Mouse (Mus musculus) E14TG2a.4 (cell line): ENCODE measurements at regions not wholly inside any gene's neighbourhood (a gene's known extent, or its start where the extent isn't known, plus 50 kb on each side); places are given as distances from the start of the nearest gene placed in this dataset.

Source experiments
- CTCF ChIP-seq: conservative IDR thresholded peaks from 2 replicates; pipeline ENCODE4 v1.5.1; 2014; ENCODE audit warnings: low read length
- NANOG ChIP-seq: IDR thresholded peaks from 2 replicates; pipeline ENCODE4 v1.6.1; 2014; ENCODE audit warnings: borderline replicate concordance, low read length, mixed read lengths
- POU5F1 ChIP-seq: IDR thresholded peaks from 2 replicates; pipeline ENCODE4 v1.6.1; 2014; ENCODE audit warnings: low read length, borderline replicate concordance

DNA sequence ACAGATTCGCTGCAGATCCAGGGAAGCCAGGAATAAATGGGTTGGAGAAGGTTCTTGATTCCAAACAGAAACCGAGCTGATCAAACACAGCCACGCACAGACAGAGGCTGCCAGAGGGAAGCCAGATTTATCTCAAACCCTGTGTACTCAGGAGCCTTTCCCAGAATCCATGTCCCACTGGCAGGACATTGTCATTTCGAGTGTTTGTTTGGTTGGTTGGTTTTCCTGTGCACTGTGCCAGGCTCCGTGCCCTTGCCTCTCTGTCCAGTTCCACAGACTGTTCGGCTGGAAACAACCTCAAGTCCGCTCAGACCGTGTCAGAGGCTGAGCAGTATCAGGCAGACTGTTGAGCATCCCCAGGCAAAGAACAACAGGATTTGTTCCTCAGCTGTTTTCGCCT lies 51.4 kb upstream of the Ptprt start:
- TF ChIP-seq CTCF (no peak), POU5F1 (no peak), NANOG (no peak)
